Mouse (Mus musculus) Patski (cell line): ENCODE data around the gene Ankrd42. TPM values are rescaled to one million over a fixed set of nuclear protein-coding genes. Genes with fewer than 3 reads are reported as not detected.

ENCODE experiments used
- ATAC-seq: fragments of 100-300 bp; one replicate; pipeline ENCODE4 v1.8.0; 2021
- CTCF ChIA-PET: fragments of 350-600 bp; sonication (Branson Sonifier 250); formaldehyde crosslinking; loops from one replicate; lab custom pipeline; 2022; ENCODE audit warnings: inconsistent platforms; lab: Charles Lee
- POLR2A ChIA-PET: fragments of 350-600 bp; sonication (Branson Sonifier 250); formaldehyde crosslinking; loops from one replicate; lab custom pipeline; 2022; ENCODE audit warnings: antibody characterized with exemption, inconsistent platforms; lab: Charles Lee
- DNase-seq: peaks from one replicate; pipeline ENCODE4 v3.0.0-alpha.2; 2011; ENCODE audit warnings: low read depth, low spot score
- H3K27me3 ChIP-seq: fragments of 371-371 bp; one replicate; pipeline ENCODE4 v1.5.1; 2021
- CTCF ChIP-seq: fragments of 100-300 bp; IDR thresholded peaks from one replicate; pipeline ENCODE4 v1.5.1; 2021
- in situ Hi-C: fragments of 300-500 bp; cut with MboI; formaldehyde crosslinking; loops from 3 replicates; pipeline ENCODE4 v1.11.1; 2018; ENCODE audit warnings: low pct_unique_long_range_greater_than_20kb, mixed read lengths
- polyA plus RNA-seq: library from polyadenylated mRNA; unstranded; gene quantifications from one replicate; pipeline ENCODE4 v1.2.3, GENCODE M21; 2021

Gene Ankrd42
- polyA plus RNA-seq, 1 experiment from 2014 or later = 13.7 TPM

DNA sequence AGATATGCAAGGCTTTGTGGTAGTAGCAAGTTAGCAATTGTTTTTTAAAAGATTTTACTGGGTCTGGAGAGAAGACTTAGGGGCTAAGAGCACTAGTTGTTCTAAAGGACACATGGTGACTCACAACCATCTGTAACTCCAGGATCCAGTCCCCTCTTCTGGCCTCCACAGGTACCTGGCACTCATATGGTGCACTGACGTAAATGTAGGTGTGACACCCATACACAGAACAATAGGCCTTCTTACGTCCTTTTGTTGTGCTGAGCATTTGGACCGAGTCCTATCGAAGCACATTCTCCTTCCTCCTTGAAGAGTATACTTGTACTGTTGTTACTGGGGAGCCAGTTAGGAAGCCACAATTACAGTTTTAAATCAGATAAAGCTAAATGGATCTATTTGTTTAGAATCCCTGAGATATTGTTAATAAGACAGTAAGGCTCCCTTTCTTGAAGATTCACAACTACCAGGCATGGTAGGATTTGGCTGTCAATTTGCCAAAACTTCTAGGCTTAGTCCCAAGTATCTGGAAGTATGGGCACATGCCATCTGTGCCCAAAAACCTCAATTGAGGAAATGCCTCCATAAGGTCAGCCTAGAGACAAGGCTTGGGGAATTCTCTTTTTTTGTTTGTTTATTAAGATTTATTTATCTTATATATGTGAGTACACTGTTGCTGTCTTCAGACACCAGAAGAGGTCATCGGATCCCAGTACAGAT is 56.3 kb downstream of the Ankrd42 start:
- no peaks in the 10 kb centered on the region for H3K27me3 ChIP-seq
- CTCF ChIA-PET = no interaction called here
- in situ Hi-C loops = no loop called here
- POLR2A ChIA-PET = no interaction called here
- ATAC-seq (no peak), DNase-seq (no peak)
- TF ChIP-seq CTCF = no peak

DNA sequence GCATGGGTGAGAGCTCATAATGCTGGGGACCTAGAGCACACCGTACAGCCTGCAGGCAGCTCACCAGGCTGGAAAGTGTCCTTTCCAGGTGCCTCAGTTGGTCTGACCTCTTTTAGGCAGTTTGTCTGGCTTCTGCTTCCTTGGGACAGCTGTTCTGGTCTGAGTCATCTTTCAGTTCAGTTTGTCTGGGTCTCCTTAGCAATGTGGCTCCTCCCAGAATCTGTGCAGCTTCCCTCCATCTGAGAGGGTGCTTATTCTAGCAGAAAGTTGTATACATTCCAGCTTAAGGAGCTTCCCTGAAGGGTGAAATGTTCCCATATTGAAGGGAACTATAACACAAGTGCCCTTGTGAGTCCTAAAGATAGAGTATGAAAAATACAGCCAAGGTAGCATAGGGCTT is 70.2 kb downstream of the Ankrd42 start:
- in situ Hi-C loops = loop anchor here (10.0 kb wide), 1 partner anchor 168 kb away; no protein-coding TSS in a partner anchor
- CTCF ChIA-PET = interaction anchor here (1.1 kb wide), 1 partner anchor 376 kb away, joined by 3 read pairs; no protein-coding TSS in a partner anchor
- no peaks in the 10 kb centered on the region for H3K27me3 ChIP-seq
- no peak for TF ChIP-seq CTCF
- DNase-seq (no peak), ATAC-seq (no peak)
- POLR2A ChIA-PET = no interaction called here

- in situ Hi-C loops = loop anchor here (10.0 kb wide), 1 partner anchor 174 kb away; no protein-coding TSS in a partner anchor
- ATAC-seq (peak; percentile 98), DNase-seq (peak; percentile 89)
- H3K27me3 ChIP-seq = no peaks in the 10 kb centered on the region
- TF ChIP-seq CTCF = peak; percentile 52
- CTCF ChIA-PET = interaction anchor here (1.1 to 2.0 kb wide), 4 partner anchors 9 to 458 kb away, joined by 3 to 11 read pairs (median 4); no protein-coding TSS in a partner anchor
- POLR2A ChIA-PET = interaction anchor here (0.6 kb wide), 1 partner anchor 77 kb away, joined by 5 read pairs; no protein-coding TSS in a partner anchor
Measured at GRCm38 (mm10) chr7:92560986-92561876, 75.7 kb downstream of the Ankrd42 start, which contains the start of gene Ccdc90b. TSS of gene Ccdc90b (plus strand) at chr7:92561149.

DNA sequence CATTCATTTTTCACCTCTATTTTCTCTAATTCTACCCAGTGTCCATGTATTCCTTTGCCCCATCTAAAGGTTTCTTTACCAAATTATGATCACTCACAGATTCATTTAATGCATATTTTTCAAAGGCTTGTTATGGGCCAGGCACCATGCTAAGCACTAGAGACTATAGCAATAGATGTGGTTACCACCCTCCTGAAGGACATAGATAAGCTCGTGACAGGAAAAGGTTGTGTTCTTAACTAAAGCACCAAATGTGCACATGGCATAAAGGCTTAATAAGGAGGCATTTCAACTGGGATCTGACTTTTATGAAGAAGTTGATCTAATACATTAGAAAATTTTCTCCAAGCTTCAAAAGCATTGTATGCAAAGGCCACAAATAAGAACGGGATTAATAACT is 78.2 kb downstream of the Ankrd42 start:
- CTCF ChIA-PET = interaction anchor here (1.1 kb wide), 1 partner anchor 9 kb away, joined by 3 read pairs; no protein-coding TSS in a partner anchor
- in situ Hi-C loops = no loop called here
- no peak for DNase-seq
- no peaks in the 10 kb centered on the region for H3K27me3 ChIP-seq
- no peak for TF ChIP-seq CTCF
- POLR2A ChIA-PET = no interaction called here
- no peak for ATAC-seq

- no peaks in the 10 kb centered on the region for H3K27me3 ChIP-seq
- ChIA-PET POLR2A (interaction anchor here (0.6 kb wide), 1 partner anchor 322 kb away, joined by 4 read pairs; no protein-coding TSS in a partner anchor), CTCF (interaction anchor here (0.8 to 2.4 kb wide), 21 partner anchors 9 to 451 kb away, joined by 3 to 21 read pairs (median 3); partner anchors contain the start of gene Ccdc90b)
- ATAC-seq (no peak), DNase-seq (peak; percentile 20)
- in situ Hi-C loops = no loop called here
- peak; percentile 56 for TF ChIP-seq CTCF
Measured at GRCm38 (mm10) chr7:92550990-92551392, 86.0 kb downstream of the Ankrd42 start.

DNA sequence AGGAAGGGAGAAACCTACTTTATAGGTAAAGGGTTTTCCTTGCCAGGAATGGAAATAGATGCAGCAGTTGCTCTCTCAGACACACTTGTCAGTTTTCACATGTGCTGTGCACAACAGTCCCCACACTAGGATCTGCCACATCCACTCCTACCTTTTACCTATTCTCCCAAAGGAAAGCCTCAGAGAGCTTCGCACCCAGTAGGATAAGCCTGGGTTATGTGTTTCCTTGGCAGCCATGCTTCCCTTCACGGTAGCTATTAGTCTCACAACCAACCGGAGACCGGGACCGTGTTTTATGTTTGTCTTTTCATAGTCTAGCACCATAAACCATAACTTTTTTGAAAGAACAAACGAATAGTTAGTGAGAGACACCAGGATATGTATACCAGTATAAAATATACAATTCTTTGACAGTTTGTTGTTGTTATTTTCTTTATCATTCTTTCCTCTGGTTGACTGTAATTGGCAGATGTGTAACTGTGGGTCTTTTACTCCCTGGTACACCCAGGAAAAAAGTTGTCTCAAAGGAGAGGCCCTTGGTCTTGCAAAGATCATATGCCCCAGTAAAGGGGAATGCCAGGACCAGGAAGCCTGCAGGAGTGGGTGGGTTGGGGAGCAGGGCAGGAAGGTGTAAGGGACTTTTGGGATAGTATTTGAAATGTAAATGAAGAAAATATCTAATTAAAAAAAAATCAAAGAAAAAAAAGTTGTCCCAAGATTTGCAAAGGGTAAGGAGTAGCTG is 86.5 kb downstream of the Ankrd42 start:
- CTCF ChIA-PET = interaction anchor here (0.8 to 2.4 kb wide), 21 partner anchors 8 to 450 kb away, joined by 3 to 21 read pairs (median 3); partner anchors contain the start of gene Ccdc90b
- POLR2A ChIA-PET = interaction anchor here (0.6 kb wide), 1 partner anchor 322 kb away, joined by 4 read pairs; no protein-coding TSS in a partner anchor
- no peak for TF ChIP-seq CTCF
- H3K27me3 ChIP-seq = no peaks in the 10 kb centered on the region
- ATAC-seq (no peak), DNase-seq (no peak)
- in situ Hi-C loops = no loop called here

DNA sequence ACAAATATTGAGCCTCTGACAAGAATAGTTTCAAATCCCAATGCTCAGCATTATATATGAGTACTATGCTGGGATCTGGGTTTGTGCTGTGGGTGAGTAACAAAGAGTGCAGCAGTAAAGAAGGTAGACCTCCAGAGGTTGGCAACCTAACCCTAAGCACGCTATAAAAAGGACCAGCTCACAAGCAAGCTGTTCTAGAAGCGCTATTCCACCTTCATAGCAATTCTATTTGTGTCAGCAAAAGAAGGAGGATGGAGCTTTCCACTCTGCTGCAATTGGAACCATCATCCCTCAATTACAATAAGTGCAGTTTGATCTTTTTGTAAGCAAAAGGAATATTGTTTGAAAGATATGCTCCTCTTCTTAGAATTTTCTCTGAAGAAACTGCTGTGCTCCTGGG is 90.2 kb downstream of the Ankrd42 start:
- in situ Hi-C loops = loop anchor here (5.0 to 25.0 kb wide), 3 partner anchors 224 to 1084 kb away; no protein-coding TSS in a partner anchor
- POLR2A ChIA-PET = no interaction called here

GRCm38 (mm10) chr7:92532351-92533036 is 104.4 kb downstream of the Ankrd42 start:
- in situ Hi-C loops = loop anchor here (25.0 kb wide), 1 partner anchor 1070 kb away; no protein-coding TSS in a partner anchor
- DNase-seq (no peak), ATAC-seq (no peak)
- POLR2A ChIA-PET = no interaction called here
- TF ChIP-seq CTCF = no peak
- CTCF ChIA-PET = interaction anchor here (1.2 to 1.3 kb wide), 2 partner anchors 11 to 12 kb away, joined by 4 to 6 read pairs; no protein-coding TSS in a partner anchor
- H3K27me3 ChIP-seq = peaks cover 3% of the 10 kb centered on the region

More for the DNA sequence above, 90.2 kb downstream of the Ankrd42 start:
- no peak for ATAC-seq
- CTCF ChIA-PET = no interaction called here
- H3K27me3 ChIP-seq = no peaks in the 10 kb centered on the region
- TF ChIP-seq CTCF = no peak
- no peak for DNase-seq

Other genes with a start within 250 kb of the Ankrd42 start
- gene Ccdc90b, start 76.0 kb downstream of the Ankrd42 start, polyA plus RNA-seq = 35.0 TPM
- 26.3 TPM for gene Pcf11, start 32.8 kb upstream of the Ankrd42 start, polyA plus RNA-seq
- 9.8 TPM for gene Rab30, start 104.5 kb upstream of the Ankrd42 start, polyA plus RNA-seq
- gene Ddias, start 237.1 kb upstream of the Ankrd42 start, polyA plus RNA-seq = 6.5 TPM
- 8.8 TPM for gene Prcp, start 237.3 kb upstream of the Ankrd42 start, polyA plus RNA-seq